9 mouse cellular contexts compared by ENCODE assay signal in the genomic region with DNA sequence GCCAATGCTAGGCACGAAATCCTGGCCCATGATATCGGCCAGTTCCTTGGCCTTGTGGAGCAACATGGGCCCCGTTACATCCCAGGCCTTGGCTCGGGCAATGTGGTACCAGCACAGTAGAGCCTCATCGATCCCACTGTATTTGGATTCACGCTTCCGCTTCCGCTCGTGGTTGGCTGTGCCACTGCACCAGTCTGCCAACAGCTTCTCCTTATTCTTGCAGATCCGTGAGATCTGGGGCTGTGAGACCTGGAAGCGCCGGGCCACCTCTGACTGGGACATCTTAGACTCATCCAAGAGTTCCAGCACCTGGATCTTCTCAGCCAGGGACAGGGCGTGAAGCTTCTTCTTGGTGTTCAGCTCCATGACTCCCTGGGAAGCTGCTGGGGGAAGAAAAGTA. TPM values are rescaled to one million over a fixed set of nuclear protein-coding genes. Genes with fewer than 3 reads are reported as not detected.
DNase-seq lines count a peak whose midpoint lies in the region; ATAC-seq and TF ChIP-seq lines count a peak whose summit lies in the region.
"Had no signal": no experiment of that assay in that cellular context is flagged by ENCODE, and none has a peak within 500 bp of the region (broad histone marks: within the 10 kb centered on the region; RNA-seq: fewer than 3 reads in every experiment).

No protein-coding gene starts in this region.

- peak; percentile 91 for DNase-seq in heart, adult 11 months
- DNase-seq in heart, adult 18-20 months, result no peak
- no peak for DNase-seq in midbrain, embryonic 10.5 days (ENCODE audit: low spot score)
- DNase-seq in frontal cortex, postnatal 14 days (ENCODE audit: low spot score in 2 of 2), result no peak
- DNase-seq in layer of hippocampus, adult 11-12 months (ENCODE audit: low spot score), result no peak
- no peak for DNase-seq in kidney, adult 8-10 months
- DNase-seq: spleen, adult 18-20 months had no signal

- H3K9ac ChIP-seq in ES-Bruce4 (ENCODE audit: low read depth, poor library complexity, severe bottlenecking), result peak overlapping the region; percentile 79; the same call in 1 of the 2 replicates
- peak overlapping the region; percentile 90 for H3K9ac ChIP-seq in hindbrain, embryonic 12.5 days

- H3K27ac ChIP-seq in ES-Bruce4 (ENCODE audit: insufficient read depth, low read length), result no peak overlapping the region
- H3K27ac ChIP-seq in hindbrain, embryonic 12.5 days, result no peak overlapping the region
- H3K27ac ChIP-seq in midbrain, embryonic 10.5 days (replicated peaks), result peak overlapping the region; percentile 93

- ATAC-seq in hindbrain, embryonic 12.5 days (ENCODE audit: low FRiP score), result no peak

- H3K4me2 ChIP-seq in hindbrain, embryonic 12.5 days (replicated peaks), result peak overlapping the region; percentile 81

- no peak for TF ChIP-seq EP300 in ES-Bruce4 (IDR thresholded peaks at IDR 0.05; ENCODE audit: insufficient read depth, low read depth, low read length)

- no peaks in the 10 kb centered on the region for H3K4me1 ChIP-seq in ES-Bruce4 (ENCODE audit: control insufficient read depth, insufficient read depth, low read length)
- peaks cover 21% of the 10 kb centered on the region for H3K4me1 ChIP-seq in hindbrain, embryonic 12.5 days
- peaks cover 32% of the 10 kb centered on the region for H3K4me1 ChIP-seq in midbrain, embryonic 10.5 days

- no peaks in the 10 kb centered on the region for H3K9me3 ChIP-seq in ES-Bruce4 (replicated peaks; ENCODE audit: control insufficient read depth, insufficient read depth, low read length, poor library complexity, severe bottlenecking)
- no peaks in the 10 kb centered on the region for H3K9me3 ChIP-seq in hindbrain, embryonic 12.5 days (replicated peaks)
- H3K9me3 ChIP-seq in midbrain, embryonic 10.5 days (replicated peaks), result no peaks in the 10 kb centered on the region

- TF ChIP-seq CTCF in ES-Bruce4 (IDR thresholded peaks at IDR 0.05; ENCODE audit: low read depth, low read length), result no peak

- TF ChIP-seq POLR2A in ES-Bruce4 (IDR thresholded peaks at IDR 0.05; ENCODE audit: insufficient read depth, low read length), result no peak

- H3K36me3 ChIP-seq in ES-Bruce4 (ENCODE audit: control insufficient read depth, insufficient read depth, low read length, poor library complexity, severe bottlenecking), result no peaks in the 10 kb centered on the region
- peaks cover 28% of the 10 kb centered on the region for H3K36me3 ChIP-seq in hindbrain, embryonic 12.5 days
- peaks cover 47% of the 10 kb centered on the region for H3K36me3 ChIP-seq in midbrain, embryonic 10.5 days

- no peaks in the 10 kb centered on the region for H3K27me3 ChIP-seq in ES-Bruce4 (ENCODE audit: control insufficient read depth, insufficient read depth, low read length, poor library complexity, severe bottlenecking)
- no peaks in the 10 kb centered on the region for H3K27me3 ChIP-seq in hindbrain, embryonic 12.5 days
- no peaks in the 10 kb centered on the region for H3K27me3 ChIP-seq in midbrain, embryonic 10.5 days (ENCODE audit: low read depth, poor library complexity, severe bottlenecking)

- H3K4me3 ChIP-seq in ES-Bruce4 (ENCODE audit: low read depth, low read length), result no peak overlapping the region
- peak overlapping the region; percentile 70 for H3K4me3 ChIP-seq in hindbrain, embryonic 12.5 days
- peak overlapping the region; percentile 69 for H3K4me3 ChIP-seq in midbrain, embryonic 10.5 days

- 88% methylated on average over 13 of the region's 13 CpGs for WGBS in hindbrain, embryonic 12.5 days
- WGBS in midbrain, embryonic 10.5 days, result 94% methylated on average over 13 of the region's 13 CpGs

RNA-seq across cellular contexts. Expression of gene Tigd3, which starts 1.2 kb away (rescaled TPM):
- under 1 TPM in 1 of 2 experiments, not detected in 1; 0.35 TPM for total RNA-seq in heart, adult 18-20 months (2021)
- polyA plus RNA-seq in ES-Bruce4 (2011; ENCODE audit: insufficient read depth, insufficient read length, low read depth, missing spikeins), result 1.9 and 3.6 TPM in 2 replicates
- 11.0 and 11.3 TPM in 2 replicates for polyA plus RNA-seq in hindbrain, embryonic 12.5 days (2016; fragmentation: Nextera tagmentation; extraction: Ambion mirVana)
- 9.5 and 10.8 TPM in 2 replicates for polyA plus RNA-seq in midbrain, embryonic 10.5 days (2016; fragmentation: Nextera tagmentation; extraction: Ambion mirVana)

RNA-seq across cellular contexts. Expression of gene Slc25a45, which starts 15.1 kb away (rescaled TPM):
- total RNA-seq in heart, adult 18-20 months (2021), result 1 to 10 TPM; 2.6 to 2.8 TPM
- polyA plus RNA-seq in ES-Bruce4 (2011; ENCODE audit: insufficient read depth, insufficient read length, low read depth, missing spikeins), result 0.46 and 0.48 TPM in 2 replicates
- polyA plus RNA-seq in hindbrain, embryonic 12.5 days (2016; fragmentation: Nextera tagmentation; extraction: Ambion mirVana), result 2.0 and 2.2 TPM in 2 replicates
- polyA plus RNA-seq in midbrain, embryonic 10.5 days (2016; fragmentation: Nextera tagmentation; extraction: Ambion mirVana), result 2.3 and 2.6 TPM in 2 replicates

RNA-seq across cellular contexts. Expression of gene Frmd8, which starts 17.7 kb away (rescaled TPM):
- total RNA-seq in heart, adult 18-20 months (2021), result 10 to 100 TPM in 1 of 2 experiments, 1 to 10 TPM in 1; 7.2 to 10.6 TPM
- polyA plus RNA-seq in ES-Bruce4 (2011; ENCODE audit: insufficient read depth, insufficient read length, low read depth, missing spikeins), result 26.3 and 33.1 TPM in 2 replicates
- 28.7 and 29.9 TPM in 2 replicates for polyA plus RNA-seq in hindbrain, embryonic 12.5 days (2016; fragmentation: Nextera tagmentation; extraction: Ambion mirVana)
- 33.8 and 34.9 TPM in 2 replicates for polyA plus RNA-seq in midbrain, embryonic 10.5 days (2016; fragmentation: Nextera tagmentation; extraction: Ambion mirVana)

RNA-seq across cellular contexts. Expression of gene Dpf2, which starts 20.1 kb away (rescaled TPM):
- total RNA-seq in heart, adult 18-20 months (2021), result 10 to 100 TPM; 77.6 to 84.0 TPM
- polyA plus RNA-seq in ES-Bruce4 (2011; ENCODE audit: insufficient read depth, insufficient read length, low read depth, missing spikeins), result 129 and 137 TPM in 2 replicates
- 161 and 177 TPM in 2 replicates for polyA plus RNA-seq in hindbrain, embryonic 12.5 days (2016; fragmentation: Nextera tagmentation; extraction: Ambion mirVana)
- polyA plus RNA-seq in midbrain, embryonic 10.5 days (2016; fragmentation: Nextera tagmentation; extraction: Ambion mirVana), result 242 and 245 TPM in 2 replicates

RNA-seq across cellular contexts. Expression of gene Cdc42ep2, which starts 31.9 kb away (rescaled TPM):
- 1 to 10 TPM; 6.6 to 9.0 TPM for total RNA-seq in heart, adult 18-20 months (2021)
- 0.93 and 1.5 TPM in 2 replicates for polyA plus RNA-seq in ES-Bruce4 (2011; ENCODE audit: insufficient read depth, insufficient read length, low read depth, missing spikeins)
- polyA plus RNA-seq in hindbrain, embryonic 12.5 days (2016; fragmentation: Nextera tagmentation; extraction: Ambion mirVana), result 5.1 and 6.1 TPM in 2 replicates
- polyA plus RNA-seq in midbrain, embryonic 10.5 days (2016; fragmentation: Nextera tagmentation; extraction: Ambion mirVana), result 1.8 and 2.2 TPM in 2 replicates
